Mouse (Mus musculus) myocyte (in vitro differentiated cells): ENCODE measurements at regions not wholly inside any gene's neighbourhood (a gene's known extent, or its start where the extent isn't known, plus 50 kb on each side); places are given as distances from the start of the nearest gene placed in this dataset.

Experiments used
- CEBPB ChIP-seq: IDR thresholded peaks from 2 replicates; pipeline ENCODE4 v1.6.1; 2011; ENCODE audit warnings: mild to moderate bottlenecking, moderate library complexity; ENCODE audit not compliant: poor library complexity, insufficient read depth, severe bottlenecking
- MYOD1 ChIP-seq, 3 experiments: IDR thresholded peaks; one replicate each; pipeline ENCODE4 v1.6.1; 2011; ENCODE audit warnings: control low read depth in 2 of 3, low read depth in 2 of 3, mild to moderate bottlenecking in 2 of 3, moderate library complexity in 1 of 3; ENCODE audit not compliant: insufficient read length in 2 of 3, control insufficient read depth in 1 of 3
- POLR2A ChIP-seq: IDR thresholded peaks from one replicate; pipeline ENCODE4 v1.6.1; 2011; ENCODE audit warnings: low read depth, mild to moderate bottlenecking, control low read depth, moderate library complexity; ENCODE audit not compliant: insufficient read length
- REST ChIP-seq: IDR thresholded peaks from one replicate; pipeline ENCODE4 v1.6.1; 2011; ENCODE audit warnings: mild to moderate bottlenecking, control low read depth, moderate library complexity; ENCODE audit not compliant: insufficient read depth, insufficient read length
- USF1 ChIP-seq: IDR thresholded peaks from one replicate; pipeline ENCODE4 v1.6.1; 2011; ENCODE audit warnings: low read depth, mild to moderate bottlenecking, control low read depth, moderate library complexity

- TF ChIP-seq POLR2A (no peak), MYOD1 (IDR thresholded peaks at IDR 0.05; ENCODE audit: control insufficient read depth in 1 of 3, insufficient read length in 2 of 3, low read depth in 2 of 3) (no peak), USF1 (no peak), REST (no peak), CEBPB (no peak)
Observed at GRCm38 (mm10) chr13:102250884-102251283, 442.5 kb upstream of the Cd180 start.
